Mouse (Mus musculus) brain, embryonic 14.5 days (tissue): ENCODE results near the gene Srsf7.

ENCODE experiments used
- CTCF ChIP-seq: fragments of 200-500 bp; IDR thresholded peaks from 2 replicates; pipeline ENCODE4 v1.5.1; 2012; ENCODE audit warnings: inconsistent platforms, mild to moderate bottlenecking, moderate library complexity, borderline replicate concordance; ENCODE audit not compliant: insufficient read depth, insufficient read length; ENCODE audit errors: extremely low read depth
- POLR2A ChIP-seq: fragments of 200-500 bp; IDR thresholded peaks from 2 replicates; pipeline ENCODE4 v1.6.1; 2012; ENCODE audit warnings: mild to moderate bottlenecking, inconsistent platforms, borderline replicate concordance; ENCODE audit not compliant: poor library complexity, insufficient read depth, insufficient read length, severe bottlenecking; ENCODE audit errors: extremely low read depth

DNA sequence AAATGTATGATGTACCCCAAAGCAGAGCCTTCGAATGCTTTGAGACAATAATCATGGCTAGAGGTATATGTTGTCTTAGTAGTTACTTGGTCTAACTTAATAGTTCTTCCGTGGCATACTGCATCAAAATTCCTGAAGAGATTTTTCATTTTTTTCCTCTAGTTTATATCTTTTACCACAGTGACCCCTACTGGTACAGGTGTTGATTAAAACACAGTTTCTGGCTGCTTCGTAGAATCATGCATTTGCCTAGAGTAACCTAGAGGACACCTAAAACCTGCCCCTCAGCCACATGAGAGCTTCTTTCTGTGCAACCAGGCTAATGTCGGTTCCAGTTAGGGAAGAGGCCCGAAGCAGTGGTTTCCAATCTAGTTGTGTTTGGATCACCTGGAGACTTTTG, 14.0 kb downstream of the Srsf7 start:
- TF ChIP-seq CTCF (peak; percentile 9; the same call in 1 of the 2 replicates), POLR2A (no peak)
